ENCODE assay signal across 19 mouse cellular contexts in the genomic region with DNA sequence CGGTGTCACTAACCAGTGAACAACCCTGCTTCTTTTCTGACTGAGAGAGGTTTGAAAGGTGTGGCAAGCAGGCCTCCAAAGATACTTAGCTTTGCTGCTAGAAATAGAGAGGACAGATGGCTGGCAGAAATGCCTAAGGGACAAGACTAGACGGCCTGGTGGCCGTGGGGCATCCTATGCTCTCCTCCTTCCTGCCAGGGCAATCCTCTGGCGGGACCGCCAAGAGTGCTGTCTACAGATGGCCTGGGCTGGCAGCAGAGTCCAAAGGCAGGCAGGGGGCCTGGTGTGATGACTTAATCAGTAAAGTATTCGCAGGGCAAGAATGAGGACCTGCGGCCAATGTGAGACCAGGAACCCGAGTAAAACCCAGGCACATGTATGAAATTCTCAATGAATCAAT. TPM values are rescaled to one million over a fixed set of nuclear protein-coding genes. Genes with fewer than 3 reads are reported as not detected.
DNase-seq lines count a peak whose midpoint lies in the region; ATAC-seq and TF ChIP-seq lines count a peak whose summit lies in the region.
"Had no signal": no experiment of that assay in that cellular context is flagged by ENCODE, and none has a peak within 500 bp of the region (broad histone marks: within the 10 kb centered on the region; RNA-seq: fewer than 3 reads in every experiment).

No protein-coding gene starts in this region.

- H3K9me3 ChIP-seq in hindbrain, postnatal 0 days (ENCODE audit: low read length): no peaks in the 10 kb centered on the region
- no peaks in the 10 kb centered on the region for H3K9me3 ChIP-seq in hindbrain, embryonic 11.5 days (ENCODE audit: control insufficient read depth, low read length)
- H3K9me3 ChIP-seq in kidney, embryonic 16.5 days (ENCODE audit: low read length): no peaks in the 10 kb centered on the region
- H3K9me3 ChIP-seq: G1E; heart, embryonic 13.5 days; hindbrain, embryonic 15.5 days had no signal

- H3K27ac ChIP-seq in hindbrain, postnatal 0 days: no peak overlapping the region
- no peak overlapping the region for H3K27ac ChIP-seq in hindbrain, embryonic 11.5 days (ENCODE audit: low read depth, low read length)
- H3K27ac ChIP-seq in cerebellum, adult 2 months (ENCODE audit: insufficient read depth, low read length): no peak overlapping the region
- H3K27ac ChIP-seq in kidney, embryonic 16.5 days (ENCODE audit: low read length): no peak overlapping the region
- H3K27ac ChIP-seq: heart, embryonic 13.5 days; hindbrain, embryonic 15.5 days had no signal

- WGBS in hindbrain, postnatal 0 days: 40% methylated on average over 8 of the region's 8 CpGs
- 83% methylated on average over 8 of the region's 8 CpGs for WGBS in hindbrain, embryonic 11.5 days
- WGBS in cerebellum, adult 2 months: 3% methylated on average over 8 of the region's 8 CpGs
- WGBS in kidney, embryonic 16.5 days: 79% methylated on average over 8 of the region's 8 CpGs

- no peaks in the 10 kb centered on the region for H3K27me3 ChIP-seq in hindbrain, postnatal 0 days (ENCODE audit: insufficient read depth, low read length)
- no peaks in the 10 kb centered on the region for H3K27me3 ChIP-seq in hindbrain, embryonic 11.5 days (ENCODE audit: control insufficient read depth, insufficient read depth, low read length)
- H3K27me3 ChIP-seq in cerebellum, adult 2 months (ENCODE audit: control insufficient read depth, insufficient read depth, low read length): no peaks in the 10 kb centered on the region; the same call in 1 of the 2 replicates
- H3K27me3 ChIP-seq in kidney, embryonic 16.5 days (ENCODE audit: insufficient read depth, low read length): no peaks in the 10 kb centered on the region
- H3K27me3 ChIP-seq: hindbrain, embryonic 15.5 days had no signal

- no peak for TF ChIP-seq CTCF in hindbrain, postnatal 0 days (IDR thresholded peaks at IDR 0.05; ENCODE audit: low read depth)
- TF ChIP-seq CTCF in cerebellum, adult 2 months (IDR thresholded peaks at IDR 0.05; ENCODE audit: borderline replicate concordance, insufficient read depth, low read depth, low read length): no peak

- H3K36me3 ChIP-seq in hindbrain, postnatal 0 days (ENCODE audit: insufficient read depth, low read length): no peaks in the 10 kb centered on the region
- H3K36me3 ChIP-seq in hindbrain, embryonic 11.5 days (ENCODE audit: control insufficient read depth, insufficient read depth, low read length): no peaks in the 10 kb centered on the region
- no peaks in the 10 kb centered on the region for H3K36me3 ChIP-seq in kidney, embryonic 16.5 days (ENCODE audit: insufficient read depth, low read length)
- H3K36me3 ChIP-seq: G1E; heart, embryonic 13.5 days; hindbrain, embryonic 15.5 days had no signal

- H3K9ac ChIP-seq in hindbrain, postnatal 0 days (replicated peaks; ENCODE audit: low read length): no peak overlapping the region
- no peak overlapping the region for H3K9ac ChIP-seq in hindbrain, embryonic 11.5 days (ENCODE audit: low read depth, low read length)
- no peak overlapping the region for H3K9ac ChIP-seq in kidney, embryonic 16.5 days (replicated peaks; ENCODE audit: low read length)
- H3K9ac ChIP-seq: forebrain, postnatal 0 days; heart, embryonic 13.5 days; hindbrain, embryonic 15.5 days had no signal

- ATAC-seq in hindbrain, postnatal 0 days: peak; percentile 31; the same call in 1 of the 2 replicates
- no peak for ATAC-seq in hindbrain, embryonic 11.5 days (ENCODE audit: low FRiP score)
- peak; percentile 74 for ATAC-seq in kidney, embryonic 16.5 days (ENCODE audit: low FRiP score, low TSS enrichment)
- ATAC-seq: forebrain, postnatal 0 days had no signal

- no peak for TF ChIP-seq POLR2A in cerebellum, adult 2 months (IDR thresholded peaks at IDR 0.05; ENCODE audit: borderline replicate concordance, insufficient read depth, low read length)

- no peak overlapping the region for H3K4me2 ChIP-seq in hindbrain, postnatal 0 days (ENCODE audit: low read depth, low read length)
- H3K4me2 ChIP-seq in hindbrain, embryonic 11.5 days (replicated peaks; ENCODE audit: low read depth, low read length): no peak overlapping the region
- no peak overlapping the region for H3K4me2 ChIP-seq in kidney, embryonic 16.5 days (replicated peaks; ENCODE audit: low read depth, low read length)
- H3K4me2 ChIP-seq: heart, embryonic 13.5 days; hindbrain, embryonic 15.5 days had no signal

- peak; percentile 48 for DNase-seq in hindbrain, postnatal 0 days (ENCODE audit: low spot score)
- no peak for DNase-seq in hindbrain, embryonic 11.5 days (ENCODE audit: low spot score)
- DNase-seq in Muller cell, postnatal 12 days (ENCODE audit: inconsistent ontology term): peak; percentile 83
- DNase-seq in cerebellum, adult 2 months: peak; percentile 93 to 95
- DNase-seq in embryo, embryonic 11 days: no peak
- no peak for DNase-seq in adrenal gland, adult 2 months
- DNase-seq in thymus, postnatal 10 days (ENCODE audit: low spot score in 2 of 2): no peak
- DNase-seq: forebrain, postnatal 0 days; gastrocnemius, postnatal 10 days; liver; lung, adult 2 months; right cerebral cortex, adult 18-20 months had no signal

- no peak overlapping the region for H3K4me3 ChIP-seq in hindbrain, postnatal 0 days (ENCODE audit: low read length)
- H3K4me3 ChIP-seq in hindbrain, embryonic 11.5 days (ENCODE audit: low read depth, low read length): no peak overlapping the region
- H3K4me3 ChIP-seq in cerebellum, adult 2 months (replicated peaks; ENCODE audit: insufficient read depth, low read depth, low read length): no peak overlapping the region
- H3K4me3 ChIP-seq in kidney, embryonic 16.5 days (ENCODE audit: low read length): no peak overlapping the region
- H3K4me3 ChIP-seq: heart, embryonic 13.5 days; hindbrain, embryonic 15.5 days had no signal

- H3K4me1 ChIP-seq in hindbrain, postnatal 0 days (ENCODE audit: insufficient read depth, low read length): no peaks in the 10 kb centered on the region
- H3K4me1 ChIP-seq in hindbrain, embryonic 11.5 days (replicated peaks; ENCODE audit: control insufficient read depth, insufficient read depth, low read length): no peaks in the 10 kb centered on the region; the same call in 1 of the 2 replicates
- peaks cover 3% of the 10 kb centered on the region; the same call in 1 of the 2 replicates for H3K4me1 ChIP-seq in cerebellum, adult 2 months (ENCODE audit: control insufficient read depth, insufficient read depth, low read length)
- peaks cover 15% of the 10 kb centered on the region for H3K4me1 ChIP-seq in kidney, embryonic 16.5 days (ENCODE audit: insufficient read depth, low read length)

RNA-seq across cellular contexts. Expression of gene 1700013F07Rik, which starts 34.1 kb away (rescaled TPM):
- total RNA-seq in hindbrain, postnatal 0 days (2014; rRNA removed): 1.3 and 6.7 TPM in 2 replicates
- polyA plus RNA-seq in hindbrain, postnatal 0 days (2015; fragmentation: Nextera tagmentation; extraction: Ambion mirVana): 3.1 and 3.2 TPM in 2 replicates
- 0.68 and 1.6 TPM in 2 replicates for polyA plus RNA-seq in hindbrain, embryonic 11.5 days (2014; fragmentation: Nextera tagmentation; extraction: Ambion mirVana)
- polyA plus RNA-seq in cerebellum, adult 2 months (2012; rRNA removed): 0.75 and 1.5 TPM in 2 replicates
- polyA plus RNA-seq in kidney, embryonic 16.5 days (2015; fragmentation: Nextera tagmentation; extraction: Ambion mirVana): 0.37 and 0.41 TPM in 2 replicates
- total RNA-seq in adrenal gland, adult 2 months (2021): not detected
- polyA plus RNA-seq in adrenal gland, adult 2 months (2012; rRNA removed): not detected in 2 replicates
- total RNA-seq: G1E; gastrocnemius, postnatal 10 days; megakaryocyte, adult 5-6 weeks; neutrophil, adult 5-6 weeks had no signal
- polyA plus RNA-seq: G1E; heart, embryonic 13.5 days; spleen, adult 2 months had no signal

RNA-seq across cellular contexts. Expression of gene 5330417C22Rik, which starts 36.5 kb away (rescaled TPM):
- 10.2 and 10.7 TPM in 2 replicates for total RNA-seq in hindbrain, postnatal 0 days (2014; rRNA removed)
- 13.5 and 17.3 TPM in 2 replicates for polyA plus RNA-seq in hindbrain, postnatal 0 days (2015; fragmentation: Nextera tagmentation; extraction: Ambion mirVana)
- 3.0 and 3.5 TPM in 2 replicates for polyA plus RNA-seq in hindbrain, embryonic 11.5 days (2014; fragmentation: Nextera tagmentation; extraction: Ambion mirVana)
- polyA plus RNA-seq in cerebellum, adult 2 months (2012; rRNA removed): 5.4 and 5.8 TPM in 2 replicates
- 1.4 TPM in 2 replicates for polyA plus RNA-seq in kidney, embryonic 16.5 days (2015; fragmentation: Nextera tagmentation; extraction: Ambion mirVana)
- 1 to 10 TPM; 2.4 to 6.5 TPM for total RNA-seq in adrenal gland, adult 2 months (2021)
- 2.4 and 2.5 TPM in 2 replicates for polyA plus RNA-seq in adrenal gland, adult 2 months (2012; rRNA removed)
- total RNA-seq: neutrophil, adult 5-6 weeks had no signal
- polyA plus RNA-seq: G1E had no signal

RNA-seq across cellular contexts. Expression of gene Sars, which starts 54.8 kb away (rescaled TPM):
- total RNA-seq in hindbrain, postnatal 0 days (2014; rRNA removed): 122 and 137 TPM in 2 replicates
- 214 and 223 TPM in 2 replicates for polyA plus RNA-seq in hindbrain, postnatal 0 days (2015; fragmentation: Nextera tagmentation; extraction: Ambion mirVana)
- polyA plus RNA-seq in hindbrain, embryonic 11.5 days (2014; fragmentation: Nextera tagmentation; extraction: Ambion mirVana): 181 and 206 TPM in 2 replicates
- 214 and 228 TPM in 2 replicates for polyA plus RNA-seq in cerebellum, adult 2 months (2012; rRNA removed)
- 134 and 142 TPM in 2 replicates for polyA plus RNA-seq in kidney, embryonic 16.5 days (2015; fragmentation: Nextera tagmentation; extraction: Ambion mirVana)
- total RNA-seq in adrenal gland, adult 2 months (2021): 100 to 1,000 TPM; 198 to 212 TPM
- polyA plus RNA-seq in adrenal gland, adult 2 months (2012; rRNA removed): 23.8 and 32.6 TPM in 2 replicates

Comparison
In these comparisons a context has a peak if more than half of its experiments do, and no peak if none do; other contexts are left out.
1. DNase-seq: peak in hindbrain, postnatal 0 days (single experiment), Muller cell, postnatal 12 days (single experiment) and cerebellum, adult 2 months (2 of 2); none in hindbrain, embryonic 11.5 days (single experiment), embryo, embryonic 11 days (single experiment), adrenal gland, adult 2 months (single experiment) and thymus, postnatal 10 days (0 of 2).